Mouse (Mus musculus) MEL (cell line): ENCODE data around the gene Gpd1l.

Experiments used
- E2F4 ChIP-seq: IDR thresholded peaks from 2 replicates; pipeline ENCODE4 v1.6.1; 2011; ENCODE audit warnings: low read depth, low read length, improper control_type of control experiment, borderline replicate concordance
- ZNF384 ChIP-seq: IDR thresholded peaks from 2 replicates; pipeline ENCODE4 v1.6.1; 2012; ENCODE audit warnings: low read depth, mild to moderate bottlenecking, inconsistent platforms, low read length, improper control_type of control experiment

DNA sequence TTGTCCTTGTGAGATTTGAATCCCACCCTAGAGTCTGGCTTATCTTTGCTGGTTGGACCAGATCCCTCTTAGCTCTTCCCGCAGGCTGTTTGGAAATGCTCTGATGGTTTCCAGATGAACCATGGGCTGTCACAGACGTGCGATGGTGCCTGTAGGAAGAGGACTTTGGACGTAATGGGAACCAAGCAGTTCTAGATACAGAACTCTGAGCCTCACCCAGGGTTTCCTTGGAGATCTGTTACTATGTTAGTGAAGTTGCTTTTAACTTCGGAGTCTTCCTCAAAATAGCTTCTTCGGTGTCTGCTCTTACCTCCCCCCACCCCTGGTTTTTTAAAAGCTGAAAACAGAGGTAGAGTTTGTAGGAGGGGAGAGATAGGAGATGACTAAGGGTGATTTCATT is 46.2 kb upstream of the Gpd1l start:
- TF ChIP-seq ZNF384 (no peak), E2F4 (no peak)
